Mouse (Mus musculus): ENCODE measurements around the gene Hist1h4d. TPM values are rescaled to one million over a fixed set of nuclear protein-coding genes. Genes with fewer than 3 reads are reported as not detected.
A peak's percentile ranks its signal among the peaks of the same experiment; 100 is the strongest.
"Not testable (repeated sequence)": the region's sequence is repeated elsewhere in the genome, so short reads cannot be mapped to it uniquely, and the experiment has no call there.

Hist1h4d gene
- total and polyA plus RNA-seq, 2 experiments from 2014 or later: 25.0 to 695 TPM

GRCm38 (mm10) chr13:23582219-23583056, 1.0 kb downstream of the Hist1h4d start:
- ATAC-seq (no peak), DNase-seq (no peak)
- TF ChIP-seq CTCF (IDR thresholded peaks at IDR 0.05; ENCODE audit: low read depth): no peak
- no peaks in the 10 kb centered on the region for H3K36me3 ChIP-seq (ENCODE audit: insufficient read depth)
- H3K9me3 ChIP-seq (ENCODE audit: low read length): no peaks in the 10 kb centered on the region
- H3K4me1 ChIP-seq (ENCODE audit: insufficient read depth): peaks cover 10% of the 10 kb centered on the region; the same call in 1 of the 2 replicates
- WGBS: 3% methylated on average over 6 of the region's 6 CpGs
- H3K4me2 ChIP-seq (ENCODE audit: low read depth): peak overlapping the region; percentile 82
- peak overlapping the region; percentile 60 for H3K9ac ChIP-seq
- H3K4me3 ChIP-seq (ENCODE audit: low read depth, low read length): peak overlapping the region; percentile 54
- H3K27me3 ChIP-seq (ENCODE audit: insufficient read depth, low read length): no peaks in the 10 kb centered on the region
- peak overlapping the region; percentile 74 for H3K27ac ChIP-seq (ENCODE audit: low read depth, low read length)

DNA sequence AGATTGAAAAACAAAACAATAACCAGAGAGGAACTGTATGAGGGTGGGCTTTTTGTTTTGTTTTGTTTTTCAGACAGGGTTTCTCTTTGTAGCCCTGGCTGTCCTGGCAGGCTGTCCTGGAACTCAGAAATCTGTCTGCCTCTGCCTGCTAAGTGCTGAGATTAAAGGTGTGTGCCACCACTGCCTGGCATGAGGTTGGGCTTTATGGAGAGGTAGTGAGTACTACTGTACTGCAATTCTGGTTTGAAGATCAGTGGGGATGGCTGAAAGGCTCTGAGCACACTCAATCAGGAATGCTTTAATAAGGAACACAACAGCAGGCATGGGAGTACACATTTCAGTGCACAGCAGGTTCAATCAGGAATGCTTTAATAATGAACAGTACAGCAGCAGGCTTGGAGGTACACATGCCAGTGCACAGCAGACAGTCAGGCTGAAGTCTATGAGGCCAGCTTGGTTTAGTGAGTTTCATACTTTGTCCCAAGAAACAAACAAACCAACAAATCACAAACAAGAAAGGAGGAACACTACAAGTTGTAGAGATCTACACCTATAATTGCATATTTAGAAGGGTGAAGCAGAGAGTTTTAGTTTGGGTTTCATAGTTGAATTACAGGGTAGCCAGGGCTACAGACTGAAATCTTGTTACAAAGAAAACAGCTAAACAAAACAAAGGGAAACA, 2.1 kb downstream of the Hist1h4d start:
- TF ChIP-seq CTCF (IDR thresholded peaks at IDR 0.05; ENCODE audit: low read depth): no peak
- H3K4me3 ChIP-seq (ENCODE audit: low read depth, low read length): no peak overlapping the region
- ATAC-seq (no peak), DNase-seq (no peak)
- no peak overlapping the region for H3K4me2 ChIP-seq (ENCODE audit: low read depth)
- no peak overlapping the region for H3K9ac ChIP-seq
- H3K9me3 ChIP-seq (ENCODE audit: low read length): no peaks in the 10 kb centered on the region
- H3K4me1 ChIP-seq (ENCODE audit: insufficient read depth): peaks cover 10% of the 10 kb centered on the region; the same call in 1 of the 2 replicates
- H3K27me3 ChIP-seq (ENCODE audit: insufficient read depth, low read length): no peaks in the 10 kb centered on the region
- no peaks in the 10 kb centered on the region for H3K36me3 ChIP-seq (ENCODE audit: insufficient read depth)
- no peak overlapping the region for H3K27ac ChIP-seq (ENCODE audit: low read depth, low read length)

DNA sequence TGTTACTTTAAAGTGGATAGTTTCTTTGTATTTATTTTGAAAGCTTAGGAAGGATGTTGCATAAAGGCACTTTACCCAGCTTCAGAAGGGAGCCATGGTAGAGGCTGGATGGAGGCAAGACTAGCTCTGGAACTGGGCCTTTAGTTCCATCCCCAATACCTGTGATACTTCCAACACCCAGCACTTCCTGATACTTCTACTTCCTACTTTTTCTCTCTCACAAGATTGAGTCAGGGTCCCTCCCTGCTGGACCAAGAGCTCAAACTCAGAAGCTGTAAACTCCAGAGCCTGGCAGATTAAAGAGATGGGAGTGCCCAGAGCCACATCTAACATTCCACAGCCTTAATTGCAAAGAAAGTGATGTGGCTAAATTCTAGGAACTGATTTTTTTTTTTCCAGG, 2.9 kb downstream of the Hist1h4d start:
- Histone ChIP-seq H3K36me3 (ENCODE audit: insufficient read depth) (no peaks in the 10 kb centered on the region), H3K9me3 (ENCODE audit: low read length) (no peaks in the 10 kb centered on the region), H3K4me2 (ENCODE audit: low read depth) (peak overlapping the region; percentile 72), H3K9ac (peak overlapping the region; percentile 71; the same call in 1 of the 2 replicates), H3K4me3 (ENCODE audit: low read depth, low read length) (peak overlapping the region; percentile 47), H3K27me3 (ENCODE audit: insufficient read depth, low read length) (no peaks in the 10 kb centered on the region), H3K4me1 (ENCODE audit: insufficient read depth) (peaks cover 10% of the 10 kb centered on the region; the same call in 1 of the 2 replicates), H3K27ac (ENCODE audit: low read depth, low read length) (peak overlapping the region; percentile 94)
- ATAC-seq (no peak), DNase-seq (no peak)
- TF ChIP-seq CTCF (IDR thresholded peaks at IDR 0.05; ENCODE audit: low read depth): no peak

DNA sequence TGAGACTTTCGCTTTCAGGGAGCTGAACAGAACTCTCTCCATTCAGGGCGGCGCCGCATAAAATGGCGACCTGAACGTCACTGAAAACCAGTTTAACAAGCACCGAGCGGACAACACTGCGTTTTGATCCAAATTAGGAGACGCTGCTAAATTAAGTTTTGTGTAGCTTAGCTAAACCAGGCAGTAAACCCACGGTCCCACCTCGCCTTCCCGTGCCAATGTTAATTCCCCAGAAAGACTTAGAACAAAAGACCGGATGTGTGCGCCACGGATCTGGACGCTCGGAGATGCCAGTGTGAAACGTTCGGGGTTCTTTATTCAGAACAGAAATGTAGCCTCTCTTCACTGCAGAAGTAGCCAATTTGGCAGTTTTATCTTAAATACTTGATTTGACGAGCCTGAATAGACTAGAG, 3.6 kb downstream of the Hist1h4d start:
- under 1% methylated on average over 21 of the region's 21 CpGs for WGBS
- H3K4me3 ChIP-seq (ENCODE audit: low read depth, low read length): peak overlapping the region; percentile 47
- H3K4me1 ChIP-seq (ENCODE audit: insufficient read depth): peaks cover 10% of the 10 kb centered on the region; the same call in 1 of the 2 replicates
- no peaks in the 10 kb centered on the region for H3K36me3 ChIP-seq (ENCODE audit: insufficient read depth)
- H3K27me3 ChIP-seq (ENCODE audit: insufficient read depth, low read length): no peaks in the 10 kb centered on the region
- peak overlapping the region; percentile 71 for H3K9ac ChIP-seq
- ATAC-seq (peak; percentile 14), DNase-seq (peak; percentile 79)
- peak overlapping the region; percentile 94 for H3K27ac ChIP-seq (ENCODE audit: low read depth, low read length)
- TF ChIP-seq CTCF (IDR thresholded peaks at IDR 0.05; ENCODE audit: low read depth): no peak
- no peaks in the 10 kb centered on the region for H3K9me3 ChIP-seq (ENCODE audit: low read length)
- peak overlapping the region; percentile 72 for H3K4me2 ChIP-seq (ENCODE audit: low read depth)

DNA sequence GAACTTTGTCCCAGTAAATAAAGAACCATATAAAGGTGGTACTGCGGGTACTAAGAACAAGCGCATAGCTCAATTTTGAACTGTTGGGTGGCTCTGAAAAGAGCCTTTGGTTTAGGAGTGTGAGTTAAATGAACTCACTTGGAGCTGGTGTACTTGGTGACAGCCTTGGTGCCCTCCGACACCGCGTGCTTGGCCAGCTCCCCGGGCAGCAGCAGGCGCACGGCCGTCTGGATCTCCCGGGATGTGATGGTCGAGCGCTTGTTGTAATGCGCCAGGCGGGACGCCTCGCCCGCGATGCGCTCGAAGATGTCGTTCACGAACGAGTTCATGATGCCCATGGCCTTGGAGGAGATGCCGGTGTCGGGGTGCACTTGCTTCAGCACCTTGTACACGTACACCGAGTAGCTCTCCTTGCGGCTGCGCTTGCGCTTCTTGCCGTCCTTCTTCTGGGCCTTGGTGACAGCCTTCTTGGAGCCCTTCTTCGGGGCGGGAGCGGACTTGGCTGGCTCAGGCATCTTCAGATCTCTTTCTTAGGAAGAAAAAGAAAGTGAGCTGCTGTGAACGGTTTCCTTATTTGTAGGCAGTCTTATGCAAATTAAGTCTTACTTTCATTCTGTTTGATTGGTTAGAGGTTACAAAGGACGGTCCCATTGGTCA, 4.2 kb downstream of the Hist1h4d start:
- peak overlapping the region; percentile 47 for H3K4me3 ChIP-seq (ENCODE audit: low read depth, low read length)
- peak overlapping the region; percentile 72 for H3K4me2 ChIP-seq (ENCODE audit: low read depth)
- peak overlapping the region; percentile 71 for H3K9ac ChIP-seq
- ATAC-seq: peak; percentile 88
- H3K36me3 ChIP-seq (ENCODE audit: insufficient read depth); H3K9me3 ChIP-seq (ENCODE audit: low read length); H3K27me3 ChIP-seq (ENCODE audit: insufficient read depth, low read length): not testable (repeated sequence)
- peak; percentile 94 for DNase-seq
- peak overlapping the region; percentile 94 for H3K27ac ChIP-seq (ENCODE audit: low read depth, low read length)
- WGBS: 4% methylated on average over 23 of the region's 36 CpGs
- peaks cover 10% of the 10 kb centered on the region; the same call in 1 of the 2 replicates for H3K4me1 ChIP-seq (ENCODE audit: insufficient read depth)

- Histone ChIP-seq H3K9ac (peak overlapping the region; percentile 37), H3K4me1 (ENCODE audit: insufficient read depth) (peaks cover 10% of the 10 kb centered on the region; the same call in 1 of the 2 replicates), H3K4me3 (ENCODE audit: low read depth, low read length) (peak overlapping the region; percentile 47), H3K36me3 (ENCODE audit: insufficient read depth) (no peaks in the 10 kb centered on the region), H3K4me2 (ENCODE audit: low read depth) (peak overlapping the region; percentile 72), H3K9me3 (ENCODE audit: low read length) (no peaks in the 10 kb centered on the region), H3K27me3 (ENCODE audit: insufficient read depth, low read length) (no peaks in the 10 kb centered on the region), H3K27ac (ENCODE audit: low read depth, low read length) (peak overlapping the region; percentile 94)
- TF ChIP-seq CTCF (IDR thresholded peaks at IDR 0.05; ENCODE audit: low read depth): no peak
- ATAC-seq: no peak
- 2% methylated on average over 22 of the region's 22 CpGs for WGBS
- DNase-seq: no peak
Observed at GRCm38 (mm10) chr13:23586099-23586939, 4.9 kb downstream of the Hist1h4d start.
